Mouse (Mus musculus): ENCODE results near the gene Gm813. TPM values are rescaled to one million over a fixed set of nuclear protein-coding genes. Genes with fewer than 3 reads are reported as not detected.

Gene Gm813
- 60.9 TPM for polyA plus RNA-seq (2014; fragmentation: Illumina TruSeq; extraction: RNeasy Lipid Tissue Mini Kit (QIAGEN cat#74804))

GRCm38 (mm10) chr16:58616878-58617277 is at the start of gene Gm813:
TSS of gene Gm813 (minus strand) at chr16:58616978.

DNA sequence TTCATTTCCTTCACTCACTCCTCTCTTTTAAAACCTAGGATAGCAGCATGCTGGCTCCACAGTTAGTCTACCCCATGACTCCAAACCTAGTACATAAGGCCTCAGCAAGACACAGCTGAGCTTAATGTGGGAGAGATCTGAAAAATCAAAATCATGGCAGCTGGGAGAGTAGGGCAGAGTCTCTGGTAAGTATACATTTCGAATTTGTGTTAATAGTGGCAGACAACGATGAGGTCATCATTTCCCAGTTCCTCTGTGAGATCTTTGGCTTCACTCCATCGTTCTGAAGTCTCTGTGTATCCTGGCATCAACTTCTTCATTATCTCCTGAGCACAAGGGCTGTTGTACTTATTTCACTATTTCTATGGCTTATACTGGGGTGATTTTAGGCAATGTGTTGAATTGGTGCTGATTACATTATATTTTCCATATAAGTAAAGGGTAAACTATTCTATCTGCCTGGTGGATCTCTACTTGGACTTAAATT is 22.0 kb upstream of the Gm813 start, which contains the start of gene E330017A01Rik:
Gene E330017A01Rik (minus strand): TSS at position 51 of the 487 bp plus-strand sequence.

Other genes starting within 250 kb of the Gm813 start
- 34.6 TPM for gene Dcbld2, start 208.5 kb downstream of the Gm813 start, polyA plus RNA-seq (2014; fragmentation: Illumina TruSeq; extraction: RNeasy Lipid Tissue Mini Kit (QIAGEN cat#74804))
- gene St3gal6, start 92.7 kb downstream of the Gm813 start, polyA plus RNA-seq (2014; fragmentation: Illumina TruSeq; extraction: RNeasy Lipid Tissue Mini Kit (QIAGEN cat#74804)) = 105 TPM
- gene E330017A01Rik, start 21.8 kb upstream of the Gm813 start, polyA plus RNA-seq (2014; fragmentation: Illumina TruSeq; extraction: RNeasy Lipid Tissue Mini Kit (QIAGEN cat#74804)) = 65.8 TPM
- gene Cpox, start 53.3 kb upstream of the Gm813 start, polyA plus RNA-seq (2014; fragmentation: Illumina TruSeq; extraction: RNeasy Lipid Tissue Mini Kit (QIAGEN cat#74804)) = 64.7 TPM
- not detected for gene Gpr15, start 102.1 kb upstream of the Gm813 start, polyA plus RNA-seq (2014; fragmentation: Illumina TruSeq; extraction: RNeasy Lipid Tissue Mini Kit (QIAGEN cat#74804))
- 181 TPM for gene Cldnd1, start 110.9 kb upstream of the Gm813 start, polyA plus RNA-seq (2014; fragmentation: Illumina TruSeq; extraction: RNeasy Lipid Tissue Mini Kit (QIAGEN cat#74804))
- gene Olfr172, start 146.2 kb upstream of the Gm813 start, polyA plus RNA-seq (2014; fragmentation: Illumina TruSeq; extraction: RNeasy Lipid Tissue Mini Kit (QIAGEN cat#74804)) = not detected
- gene Olfr173, start 183.3 kb upstream of the Gm813 start, polyA plus RNA-seq (2014; fragmentation: Illumina TruSeq; extraction: RNeasy Lipid Tissue Mini Kit (QIAGEN cat#74804)) = not detected
- not detected for gene Olfr175-ps1, start 209.8 kb upstream of the Gm813 start, polyA plus RNA-seq (2014; fragmentation: Illumina TruSeq; extraction: RNeasy Lipid Tissue Mini Kit (QIAGEN cat#74804))

All from ovary, adult 10 weeks (tissue).